Mouse (Mus musculus) ES-E14 (cell line): Measurements from ENCODE around the gene Gm49337. TPM values are rescaled to one million over a fixed set of nuclear protein-coding genes. Genes with fewer than 3 reads are reported as not detected.
A peak's percentile ranks its signal among the peaks of the same experiment; 100 is the strongest.

Source experiments
- DNase-seq: peaks from one replicate; pipeline ENCODE4 v3.0.0-alpha.2; 2013; ENCODE audit warnings: low read depth, low spot score
- H3K27ac ChIP-seq: 2 replicates; pipeline ENCODE4 v1.5.1; 2012; ENCODE audit warnings: low read depth, mild to moderate bottlenecking, low read length, moderate library complexity, mixed read lengths; ENCODE audit not compliant: poor library complexity, insufficient read depth, severe bottlenecking
- H3K36me3 ChIP-seq: 2 replicates; pipeline ENCODE4 v1.6.1; 2012; ENCODE audit warnings: mild to moderate bottlenecking, low read length, moderate library complexity, mixed read lengths; ENCODE audit not compliant: control insufficient read depth, poor library complexity, insufficient read depth, severe bottlenecking
- H3K4me1 ChIP-seq, 2 experiments: fragments of 150-350 bp in 1 of 2; sonication (generic) in 1 of 2; 2 replicates each; pipeline ENCODE4 v1.6.1; 2012; ENCODE audit warnings: low read length in 2 of 2, mild to moderate bottlenecking in 1 of 2, mixed read lengths in 1 of 2; ENCODE audit not compliant: control insufficient read depth in 2 of 2, insufficient read depth in 2 of 2, poor library complexity in 1 of 2
- H3K4me3 ChIP-seq, 2 experiments: fragments of 150-350 bp in 1 of 2; sonication (generic) in 1 of 2; 2 replicates each; pipeline ENCODE4 v1.5.1; 2012; ENCODE audit warnings: low read length in 2 of 2, low read depth in 1 of 2, mild to moderate bottlenecking in 1 of 2, mixed read lengths in 1 of 2; ENCODE audit not compliant: insufficient read depth in 1 of 2, poor library complexity in 1 of 2, severe bottlenecking in 1 of 2
- H3K9ac ChIP-seq: 2 replicates; pipeline ENCODE4 v1.6.1; 2012; ENCODE audit warnings: low read depth, mild to moderate bottlenecking, low read length, mixed read lengths; ENCODE audit not compliant: poor library complexity, insufficient read depth, severe bottlenecking
- H3K9me3 ChIP-seq: fragments of 150-350 bp; sonication (generic); 2 replicates; pipeline ENCODE4 v1.6.1; 2012; ENCODE audit warnings: low read depth, mild to moderate bottlenecking, low read length; ENCODE audit not compliant: control insufficient read depth, insufficient read depth
- CHD2 ChIP-seq: IDR thresholded peaks from 2 replicates; pipeline ENCODE4 v1.6.1; 2014; ENCODE audit warnings: mild to moderate bottlenecking, low read depth, low read length, inconsistent platforms
- HCFC1 ChIP-seq: IDR thresholded peaks from 2 replicates; pipeline ENCODE4 v1.6.1; 2012; ENCODE audit warnings: low read length, inconsistent platforms, borderline replicate concordance; ENCODE audit not compliant: insufficient read depth
- MAFK ChIP-seq: IDR thresholded peaks from 2 replicates; pipeline ENCODE4 v1.6.1; 2014; ENCODE audit warnings: mild to moderate bottlenecking, low read depth, low read length, inconsistent platforms; ENCODE audit not compliant: insufficient read depth
- ZC3H11A ChIP-seq: IDR thresholded peaks from 2 replicates; pipeline ENCODE4 v1.6.1; 2012; ENCODE audit warnings: low read depth, mild to moderate bottlenecking, inconsistent platforms, low read length, borderline replicate concordance
- ZNF384 ChIP-seq: IDR thresholded peaks from 2 replicates; pipeline ENCODE4 v1.6.1; 2012; ENCODE audit warnings: low read depth, low read length, inconsistent platforms
- in situ Hi-C, 2 experiments: fragments of 600-800 bp; cut with MboI; formaldehyde crosslinking; loops; one replicate each; pipeline ENCODE4 v1.15.1; 2025; ENCODE audit warnings: low sequenced_read_pairs in 2 of 2, inconsistent platforms in 1 of 2; ENCODE audit not compliant: unreplicated experiment in 2 of 2
- total RNA-seq: library from RNA; depleted of rRNA; stranded (reverse); fragments of 300-350 nt; gene quantifications from 2 replicates; pipeline ENCODE4 v1.2.3, GENCODE M21; 2012

Gm49337 gene
- total RNA-seq, 1 experiment: 1.0 TPM

GRCm38 (mm10) chr4:116133126-116133525 is 40.1 kb upstream of the Gm49337 start:
- in situ Hi-C loops: no loop called here
- Histone ChIP-seq H3K9me3 (no peaks in the 10 kb centered on the region), H3K27ac (no peak overlapping the region), H3K4me1 (peaks cover 0 to 5% of the 10 kb centered on the region in 2 experiments; a peak in 2 of 4 replicates), H3K9ac (no peak overlapping the region), H3K4me3 (no peak overlapping the region), H3K36me3 (no peaks in the 10 kb centered on the region)
- no peak for DNase-seq
- no peak for TF ChIP-seq CHD2

DNA sequence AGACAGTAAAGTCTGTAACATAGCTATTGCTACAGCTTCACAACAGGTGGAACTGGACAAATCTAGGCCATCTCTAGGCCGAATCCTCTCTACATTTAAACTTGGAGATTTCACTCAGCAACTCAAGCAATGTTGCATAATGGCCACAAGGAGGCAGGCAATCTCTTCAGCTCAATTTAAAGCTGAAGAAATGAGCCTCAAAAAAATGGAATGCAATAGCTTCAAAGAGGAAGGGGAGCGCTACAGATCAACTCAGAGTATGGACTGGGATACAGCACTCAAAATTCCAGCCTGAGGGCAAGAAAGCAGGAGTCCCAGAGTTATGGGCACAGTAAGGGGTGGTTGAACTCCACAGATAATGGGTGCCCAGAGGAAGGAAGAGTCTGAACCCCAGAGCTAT is 38.2 kb upstream of the Gm49337 start:
- Histone ChIP-seq H3K4me3 (no peak overlapping the region), H3K27ac (no peak overlapping the region), H3K4me1 (peaks cover 0 to 5% of the 10 kb centered on the region in 2 experiments; a peak in 2 of 4 replicates), H3K9ac (no peak overlapping the region), H3K36me3 (no peaks in the 10 kb centered on the region), H3K9me3 (no peaks in the 10 kb centered on the region)
- DNase-seq: no peak
- TF ChIP-seq ZNF384 (peak; percentile 40; the same call in 1 of the 2 replicates), HCFC1 (no peak), CHD2 (no peak), ZC3H11A (peak; percentile 53; the same call in 1 of the 2 replicates), MAFK (no peak)
- in situ Hi-C loops: no loop called here

DNA sequence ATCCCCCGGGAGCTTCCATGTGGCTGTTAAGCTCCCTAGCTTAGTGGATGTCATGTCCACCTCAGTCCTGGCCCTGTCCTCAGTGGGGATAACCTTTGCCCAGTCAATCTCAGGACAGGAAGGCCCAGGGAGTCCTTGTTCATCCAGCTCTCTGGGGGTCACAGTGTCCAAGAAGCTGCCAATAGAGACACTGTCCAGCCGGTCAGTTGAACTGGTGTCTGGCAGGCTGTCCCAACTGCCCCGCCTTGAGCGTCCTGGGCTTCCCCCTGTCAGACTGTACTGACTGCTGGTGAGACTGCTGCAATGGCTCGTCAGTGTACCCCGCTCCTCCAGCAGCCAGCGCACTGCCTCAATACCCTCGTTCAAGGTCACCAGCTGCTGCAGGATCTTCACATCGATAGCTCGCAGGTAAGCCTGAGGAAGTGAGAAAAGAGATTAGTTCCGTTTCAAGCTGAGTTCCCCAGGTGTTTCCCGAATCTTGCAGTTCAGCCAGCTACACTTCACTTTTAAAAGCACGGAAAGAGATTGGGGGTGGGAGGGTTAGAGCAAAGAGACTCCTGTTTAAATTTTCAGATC is 35.7 kb upstream of the Gm49337 start:
- no peak overlapping the region for H3K4me3 ChIP-seq
- no peak overlapping the region for H3K27ac ChIP-seq
- in situ Hi-C loops: no loop called here
- no peak for TF ChIP-seq CHD2
- no peak for TF ChIP-seq ZC3H11A
- TF ChIP-seq HCFC1: no peak
- no peak for TF ChIP-seq MAFK
- no peak for DNase-seq
- 0 out of 2 replicates have a peak overlapping the region, but pooled peaks have one; percentile 12 for H3K9ac ChIP-seq
- H3K4me1 ChIP-seq: peaks cover 10 to 17% of the 10 kb centered on the region in 2 experiments; a peak in 3 of 4 replicates
- H3K9me3 ChIP-seq: no peaks in the 10 kb centered on the region
- no peaks in the 10 kb centered on the region for H3K36me3 ChIP-seq

GRCm38 (mm10) chr4:116140801-116141574 is 32.2 kb upstream of the Gm49337 start:
- Histone ChIP-seq H3K27ac (no peak overlapping the region), H3K36me3 (no peaks in the 10 kb centered on the region), H3K4me1 (peaks cover 10 to 20% of the 10 kb centered on the region in 2 experiments; a peak in 3 of 4 replicates), H3K4me3 (no peak overlapping the region), H3K9me3 (no peaks in the 10 kb centered on the region), H3K9ac (no peak overlapping the region)
- DNase-seq: no peak
- TF ChIP-seq MAFK: no peak
- TF ChIP-seq CHD2: no peak
- TF ChIP-seq HCFC1: no peak
- no peak for TF ChIP-seq ZNF384
- no peak for TF ChIP-seq ZC3H11A
- in situ Hi-C loops: no loop called here
